Mouse (Mus musculus): ENCODE measurements around the gene Gcdh. TPM values are rescaled to one million over a fixed set of nuclear protein-coding genes. Genes with fewer than 3 reads are reported as not detected.
"Not testable (repeated sequence)": the region's sequence is repeated elsewhere in the genome, so short reads cannot be mapped to it uniquely, and the experiment has no call there.

Gcdh gene
- polyA plus RNA-seq, 1 experiment from 2014 or later: 70.4 TPM

DNA sequence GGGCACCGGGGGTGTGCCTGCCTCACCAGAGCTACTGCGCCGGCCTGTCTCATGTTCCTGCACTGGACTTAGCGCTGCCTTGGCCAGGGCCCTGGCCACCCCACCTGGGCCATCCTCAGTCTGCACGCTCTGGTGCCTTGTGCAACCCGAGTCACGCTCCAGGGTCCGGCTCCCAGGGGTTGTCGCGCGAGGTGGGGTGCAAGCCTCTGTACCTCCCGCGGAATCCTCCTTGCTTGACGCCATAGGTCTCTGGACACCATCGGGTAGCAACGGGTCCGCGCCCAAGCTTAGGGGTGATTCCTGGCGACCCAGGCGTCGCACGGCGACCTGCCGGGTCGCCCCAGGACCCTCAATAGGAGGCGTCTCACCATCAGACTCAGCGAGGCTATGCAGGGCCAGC, 18.7 kb upstream of the Gcdh start:
- H3K4me1 ChIP-seq (ENCODE audit: insufficient read depth, low read length): peaks cover 11% of the 10 kb centered on the region
- H3K9ac ChIP-seq (replicated peaks; ENCODE audit: low read length): peak overlapping the region; percentile 52
- H3K36me3 ChIP-seq (ENCODE audit: insufficient read depth, low read length): no peaks in the 10 kb centered on the region
- peak overlapping the region; percentile 80 for H3K4me2 ChIP-seq (replicated peaks; ENCODE audit: low read depth, low read length)
- peaks cover 36% of the 10 kb centered on the region for H3K27me3 ChIP-seq (ENCODE audit: insufficient read depth, low read length)
- WGBS: 20% methylated on average over 27 of the region's 27 CpGs
- peak overlapping the region; percentile 48 for H3K4me3 ChIP-seq (ENCODE audit: low read length)
- H3K27ac ChIP-seq (ENCODE audit: low read length): no peak overlapping the region
- H3K9me3 ChIP-seq (ENCODE audit: low read length): 0 out of 2 replicates have a peak, but pooled peaks cover 2% of the 10 kb centered on the region
- ATAC-seq (ENCODE audit: low FRiP score, low TSS enrichment): no peak

DNA sequence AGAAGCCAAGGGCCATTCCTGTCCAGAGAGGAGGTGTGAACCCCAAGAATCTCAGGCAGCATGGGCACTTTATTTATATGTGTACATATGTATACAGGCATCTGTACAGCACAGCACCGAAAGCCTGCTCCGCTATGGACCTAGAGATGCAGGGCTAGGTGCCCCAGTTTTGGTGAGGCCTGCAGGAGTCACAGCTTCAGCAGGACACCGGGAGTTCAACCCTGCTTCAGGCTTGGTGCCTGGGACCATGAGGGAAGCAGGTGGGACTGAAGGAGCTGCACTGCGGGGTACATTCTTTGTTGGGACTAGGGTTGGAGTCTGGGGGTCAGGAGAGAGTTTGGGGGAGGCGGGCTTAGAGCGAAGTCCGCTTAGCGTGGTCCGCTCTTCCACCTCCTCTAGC, 18.1 kb upstream of the Gcdh start:
- H3K4me2 ChIP-seq (replicated peaks; ENCODE audit: low read depth, low read length): no peak overlapping the region
- no peak for ATAC-seq (ENCODE audit: low FRiP score, low TSS enrichment)
- 81% methylated on average over 9 of the region's 9 CpGs for WGBS
- H3K27ac ChIP-seq (ENCODE audit: low read length): no peak overlapping the region
- H3K9me3 ChIP-seq (ENCODE audit: low read length): 0 out of 2 replicates have a peak, but pooled peaks cover 2% of the 10 kb centered on the region
- no peaks in the 10 kb centered on the region for H3K36me3 ChIP-seq (ENCODE audit: insufficient read depth, low read length)
- peaks cover 36% of the 10 kb centered on the region for H3K27me3 ChIP-seq (ENCODE audit: insufficient read depth, low read length)
- no peak overlapping the region for H3K4me3 ChIP-seq (ENCODE audit: low read length)
- H3K4me1 ChIP-seq (ENCODE audit: insufficient read depth, low read length): peaks cover 11% of the 10 kb centered on the region
- H3K9ac ChIP-seq (replicated peaks; ENCODE audit: low read length): no peak overlapping the region

DNA sequence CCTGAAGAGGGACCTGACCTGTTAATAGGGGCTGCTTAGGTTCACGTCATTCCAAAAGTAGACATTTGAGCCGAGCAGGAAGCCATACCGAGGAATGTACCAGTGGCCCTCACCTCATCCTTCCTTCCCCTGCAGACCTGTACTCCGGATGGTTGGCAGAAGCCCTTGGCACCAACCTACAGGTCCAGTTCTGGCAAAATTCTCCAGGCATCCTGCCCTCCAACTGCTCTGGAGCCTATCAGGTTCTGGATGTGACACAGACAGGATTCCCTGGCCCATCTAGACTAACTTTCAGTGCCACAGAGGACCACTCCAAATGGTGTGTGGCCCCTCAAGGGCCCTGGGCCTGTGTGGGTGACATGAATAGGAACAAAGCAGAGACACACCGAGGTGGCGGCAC, 16.8 kb upstream of the Gcdh start:
- H3K9me3 ChIP-seq (ENCODE audit: low read length): no peaks in the 10 kb centered on the region
- 0 out of 2 replicates have a peak overlapping the region, but pooled peaks have one; percentile 15 for H3K9ac ChIP-seq (replicated peaks; ENCODE audit: low read length)
- H3K4me3 ChIP-seq (ENCODE audit: low read length): no peak overlapping the region
- 81% methylated on average over 6 of the region's 6 CpGs for WGBS
- H3K36me3 ChIP-seq (ENCODE audit: insufficient read depth, low read length): no peaks in the 10 kb centered on the region
- no peak overlapping the region for H3K27ac ChIP-seq (ENCODE audit: low read length)
- no peak overlapping the region for H3K4me2 ChIP-seq (replicated peaks; ENCODE audit: low read depth, low read length)
- no peak for ATAC-seq (ENCODE audit: low FRiP score, low TSS enrichment)
- H3K27me3 ChIP-seq (ENCODE audit: insufficient read depth, low read length): peaks cover 33% of the 10 kb centered on the region
- H3K4me1 ChIP-seq (ENCODE audit: insufficient read depth, low read length): peaks cover 11% of the 10 kb centered on the region

DNA sequence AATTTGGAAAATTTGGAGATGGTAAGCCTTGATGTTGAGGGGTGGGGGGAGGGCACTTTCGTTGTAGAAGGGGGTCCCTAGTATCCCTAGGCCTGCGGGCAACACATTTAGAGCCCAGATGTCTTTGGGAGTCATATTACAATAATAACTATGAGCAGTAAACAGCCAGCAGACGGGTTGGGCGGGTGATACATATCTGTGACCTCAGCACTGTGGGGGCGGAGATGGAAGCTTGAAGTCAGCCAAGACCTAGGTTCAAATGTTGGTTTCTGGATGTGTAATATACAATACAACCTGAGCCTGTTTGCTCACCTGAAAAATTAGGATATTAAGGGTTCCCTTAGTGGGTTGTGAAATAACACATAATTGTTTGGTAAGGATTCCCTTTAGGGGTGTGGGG, 16.2 kb upstream of the Gcdh start:
- H3K4me3 ChIP-seq (ENCODE audit: low read length): no peak overlapping the region
- no peaks in the 10 kb centered on the region for H3K9me3 ChIP-seq (ENCODE audit: low read length)
- H3K36me3 ChIP-seq (ENCODE audit: insufficient read depth, low read length): no peaks in the 10 kb centered on the region
- ATAC-seq (ENCODE audit: low FRiP score, low TSS enrichment): no peak
- peaks cover 11% of the 10 kb centered on the region for H3K4me1 ChIP-seq (ENCODE audit: insufficient read depth, low read length)
- no peak overlapping the region for H3K27ac ChIP-seq (ENCODE audit: low read length)
- H3K4me2 ChIP-seq (replicated peaks; ENCODE audit: low read depth, low read length): no peak overlapping the region
- H3K27me3 ChIP-seq (ENCODE audit: insufficient read depth, low read length): peaks cover 33% of the 10 kb centered on the region
- no peak overlapping the region for H3K9ac ChIP-seq (replicated peaks; ENCODE audit: low read length)
- WGBS: 60% methylated on average over 5 of the region's 5 CpGs

DNA sequence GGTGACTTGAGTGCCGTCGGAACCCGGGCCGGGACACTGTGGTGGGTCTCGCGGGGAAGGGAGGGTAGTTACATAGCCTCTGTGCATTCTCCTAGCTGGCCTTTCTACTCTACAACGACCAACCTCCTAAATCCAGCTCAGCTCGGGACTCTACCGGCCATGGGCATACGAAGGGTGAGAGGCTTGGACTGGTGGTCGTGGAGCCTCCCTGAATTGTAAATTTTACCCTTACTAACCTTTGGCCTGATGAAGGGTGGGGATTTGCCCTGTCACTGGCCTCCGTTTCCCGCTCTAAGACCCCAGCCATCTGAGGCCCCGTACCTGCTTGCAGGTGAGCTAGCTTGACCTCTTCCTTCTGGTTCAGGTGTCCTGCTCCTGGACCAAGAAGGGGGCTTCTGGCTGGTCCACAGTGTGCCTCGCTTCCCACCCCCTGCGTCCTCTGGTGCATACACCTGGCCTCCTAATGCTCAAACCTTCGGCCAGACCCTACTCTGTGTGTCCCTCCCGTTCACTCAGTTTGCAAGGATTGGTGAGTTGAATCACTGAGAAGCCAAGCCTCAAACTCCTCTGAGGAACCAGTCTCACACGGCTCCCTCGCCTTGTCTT, 15.5 kb upstream of the Gcdh start:
- Histone ChIP-seq H3K27me3 (ENCODE audit: insufficient read depth, low read length) (peaks cover 33% of the 10 kb centered on the region), H3K4me2 (replicated peaks; ENCODE audit: low read depth, low read length) (peak overlapping the region; percentile 93), H3K9me3 (ENCODE audit: low read length) (no peaks in the 10 kb centered on the region), H3K27ac (ENCODE audit: low read length) (no peak overlapping the region), H3K36me3 (ENCODE audit: insufficient read depth, low read length) (no peaks in the 10 kb centered on the region), H3K4me1 (ENCODE audit: insufficient read depth, low read length) (peaks cover 11% of the 10 kb centered on the region), H3K9ac (replicated peaks; ENCODE audit: low read length) (peak overlapping the region; percentile 75), H3K4me3 (ENCODE audit: low read length) (peak overlapping the region; percentile 57)
- no peak for ATAC-seq (ENCODE audit: low FRiP score, low TSS enrichment)
- WGBS: 52% methylated on average over 20 of the region's 20 CpGs

DNA sequence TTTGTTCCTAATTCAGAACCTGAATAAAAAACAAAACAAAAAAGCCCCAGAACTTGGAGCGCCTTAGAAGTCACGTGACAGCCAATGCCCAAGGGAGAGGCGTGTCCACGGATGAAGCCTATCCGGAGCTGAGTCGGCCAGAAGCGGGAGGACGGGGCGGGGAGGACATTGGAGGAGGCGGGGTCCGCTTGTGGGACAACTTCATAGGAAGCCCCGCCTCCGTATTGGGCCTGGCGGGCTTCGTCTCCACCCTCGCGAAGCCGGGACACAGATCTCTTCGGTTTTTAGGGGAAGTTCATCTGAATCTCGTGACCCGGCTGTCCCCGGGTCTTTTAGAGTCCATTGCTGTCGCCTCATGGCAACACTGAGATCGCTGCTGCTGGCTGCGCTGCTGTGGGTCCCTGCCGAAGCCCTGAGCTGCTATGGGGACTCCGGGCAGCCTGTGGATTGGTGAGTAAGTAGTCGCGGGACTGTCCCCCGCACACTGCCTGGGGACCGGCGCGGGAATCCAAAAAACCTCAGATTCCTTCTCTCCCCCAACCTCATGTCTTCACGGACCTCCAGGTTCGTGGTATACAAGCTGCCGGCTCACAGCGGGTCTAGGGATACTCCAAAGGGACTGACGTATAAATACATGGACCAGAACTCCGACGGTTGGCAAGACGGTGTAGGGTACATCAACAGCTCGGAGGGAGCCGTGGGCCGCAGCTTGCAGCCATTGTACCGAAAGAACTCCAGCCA, 14.9 kb upstream of the Gcdh start, which contains the start of gene Dnase2a:
Dnase2a (plus strand) TSS at position 140 of the 741 bp plus-strand sequence.
- H3K4me1 ChIP-seq (ENCODE audit: insufficient read depth, low read length): peaks cover 13% of the 10 kb centered on the region
- peak within 1 kb of the TSS; percentile 75 for H3K9ac ChIP-seq (replicated peaks; ENCODE audit: low read length)
- ATAC-seq (ENCODE audit: low FRiP score, low TSS enrichment): peak; percentile 89
- no peak within 1 kb of the TSS for H3K27ac ChIP-seq (ENCODE audit: low read length)
- no peaks in the 10 kb centered on the region for H3K36me3 ChIP-seq (ENCODE audit: insufficient read depth, low read length)
- H3K4me3 ChIP-seq (ENCODE audit: low read length): peak within 1 kb of the TSS; percentile 57
- no peaks in the 10 kb centered on the region for H3K9me3 ChIP-seq (ENCODE audit: low read length)
- peaks cover 28% of the 10 kb centered on the region for H3K27me3 ChIP-seq (ENCODE audit: insufficient read depth, low read length)
- H3K4me2 ChIP-seq (replicated peaks; ENCODE audit: low read depth, low read length): peak within 1 kb of the TSS; percentile 93
- WGBS: under 1% methylated on average over 45 of the region's 45 CpGs

DNA sequence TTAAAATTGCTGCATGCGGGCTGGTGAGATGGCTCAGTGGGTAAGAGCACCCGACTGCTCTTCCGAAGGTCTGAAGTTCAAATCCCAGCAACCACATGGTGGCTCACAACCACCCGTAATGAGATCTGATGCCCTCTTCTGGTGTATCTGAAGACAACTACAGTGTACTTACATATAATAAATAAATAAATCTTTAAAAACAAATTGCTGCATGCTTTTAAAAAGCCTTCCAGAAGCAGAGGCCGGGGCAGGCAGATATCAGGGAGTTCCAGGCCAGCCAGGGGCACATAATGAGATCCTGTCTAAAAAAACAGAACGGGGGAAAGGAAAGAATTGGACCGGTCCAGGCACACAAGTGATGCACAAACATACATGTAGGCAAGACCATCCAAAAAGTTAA, 14.3 kb upstream of the Gcdh start:
- not testable (repeated sequence) for ATAC-seq (ENCODE audit: low FRiP score, low TSS enrichment); H3K36me3 ChIP-seq (ENCODE audit: insufficient read depth, low read length); H3K27ac ChIP-seq (ENCODE audit: low read length); H3K9me3 ChIP-seq (ENCODE audit: low read length)
- H3K27me3 ChIP-seq (ENCODE audit: insufficient read depth, low read length): peaks cover 24% of the 10 kb centered on the region
- H3K4me3 ChIP-seq (ENCODE audit: low read length): peak overlapping the region; percentile 57
- peak overlapping the region; percentile 93 for H3K4me2 ChIP-seq (replicated peaks; ENCODE audit: low read depth, low read length)
- peak overlapping the region; percentile 32 for H3K9ac ChIP-seq (replicated peaks; ENCODE audit: low read length)
- WGBS: 26% methylated on average over 7 of the region's 7 CpGs
- peaks cover 14% of the 10 kb centered on the region for H3K4me1 ChIP-seq (ENCODE audit: insufficient read depth, low read length)

DNA sequence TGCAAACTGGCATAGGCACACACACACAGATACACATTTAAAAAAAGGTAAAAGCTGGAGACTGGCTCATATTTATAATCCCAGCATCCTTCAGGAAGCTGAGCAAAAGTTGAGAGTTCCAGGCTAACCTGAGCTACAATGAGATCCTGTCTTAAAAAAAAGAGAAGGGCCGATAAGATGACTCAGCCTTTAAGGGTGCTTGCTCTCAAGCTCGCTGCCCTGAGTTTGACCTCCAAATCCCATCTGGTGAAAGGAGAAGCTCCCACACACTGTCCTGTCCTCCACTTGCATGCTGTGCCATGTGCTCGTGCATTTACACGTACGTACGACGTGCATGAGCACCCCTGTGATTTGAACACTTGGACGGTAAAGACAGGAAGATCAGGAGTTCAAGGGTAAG, 13.8 kb upstream of the Gcdh start:
- H3K4me1 ChIP-seq (ENCODE audit: insufficient read depth, low read length): peaks cover 10% of the 10 kb centered on the region
- H3K27ac ChIP-seq (ENCODE audit: low read length): no peak overlapping the region
- WGBS: 56% methylated on average over 8 of the region's 8 CpGs
- H3K36me3 ChIP-seq (ENCODE audit: insufficient read depth, low read length): no peaks in the 10 kb centered on the region
- ATAC-seq (ENCODE audit: low FRiP score, low TSS enrichment): no peak
- H3K27me3 ChIP-seq (ENCODE audit: insufficient read depth, low read length): peaks cover 19% of the 10 kb centered on the region
- no peak overlapping the region for H3K4me3 ChIP-seq (ENCODE audit: low read length)
- H3K9me3 ChIP-seq (ENCODE audit: low read length): no peaks in the 10 kb centered on the region
- no peak overlapping the region for H3K9ac ChIP-seq (replicated peaks; ENCODE audit: low read length)
- no peak overlapping the region; the same call in 1 of the 2 replicates for H3K4me2 ChIP-seq (replicated peaks; ENCODE audit: low read depth, low read length)

DNA sequence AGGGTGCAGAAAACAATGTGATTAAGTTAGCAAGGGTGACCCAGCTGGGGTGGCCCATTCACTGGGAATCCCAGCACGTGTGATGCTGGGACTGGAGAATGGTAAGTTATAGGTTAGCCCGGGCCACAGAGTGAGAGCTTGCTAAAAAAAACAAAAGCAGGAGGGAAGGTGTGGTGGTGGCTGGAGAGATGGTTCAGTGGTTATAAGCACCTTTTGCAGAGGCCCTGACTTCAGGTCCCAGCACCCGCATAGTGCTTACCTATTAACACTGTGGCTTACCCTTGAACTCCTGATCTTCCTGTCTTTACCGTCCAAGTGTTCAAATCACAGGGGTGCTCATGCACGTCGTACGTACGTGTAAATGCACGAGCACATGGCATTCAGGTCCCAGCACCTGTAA, 13.3 kb upstream of the Gcdh start:
- peaks cover 11% of the 10 kb centered on the region for H3K4me1 ChIP-seq (ENCODE audit: insufficient read depth, low read length)
- no peak overlapping the region for H3K27ac ChIP-seq (ENCODE audit: low read length)
- H3K4me2 ChIP-seq (replicated peaks; ENCODE audit: low read depth, low read length): no peak overlapping the region
- no peaks in the 10 kb centered on the region for H3K36me3 ChIP-seq (ENCODE audit: insufficient read depth, low read length)
- H3K9ac ChIP-seq (replicated peaks; ENCODE audit: low read length): no peak overlapping the region
- H3K4me3 ChIP-seq (ENCODE audit: low read length): no peak overlapping the region
- peaks cover 14% of the 10 kb centered on the region for H3K27me3 ChIP-seq (ENCODE audit: insufficient read depth, low read length)
- H3K9me3 ChIP-seq (ENCODE audit: low read length): no peaks in the 10 kb centered on the region
- no peak for ATAC-seq (ENCODE audit: low FRiP score, low TSS enrichment)
- 87% methylated on average over 9 of the region's 9 CpGs for WGBS

DNA sequence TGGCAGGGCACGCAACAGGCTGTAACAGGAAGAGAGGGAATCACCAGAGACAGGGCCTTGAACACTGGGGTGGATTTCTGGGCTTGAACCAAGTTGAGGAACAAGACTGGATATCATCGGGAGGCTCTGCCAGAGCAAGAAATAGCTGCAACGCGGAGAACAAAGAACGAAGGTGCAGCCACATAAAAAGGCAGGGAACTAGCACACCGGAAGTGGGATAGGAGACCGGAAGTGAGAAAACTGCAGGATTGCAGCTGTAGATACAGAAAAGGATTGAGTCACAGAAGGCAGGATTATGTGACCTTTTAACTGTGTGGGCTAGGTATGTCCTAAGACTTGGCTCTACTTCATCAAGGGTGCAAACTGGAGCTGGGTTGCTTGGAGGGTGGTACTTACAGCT, 10.6 kb upstream of the Gcdh start:
- Histone ChIP-seq H3K9me3 (ENCODE audit: low read length) (no peaks in the 10 kb centered on the region), H3K36me3 (ENCODE audit: insufficient read depth, low read length) (no peaks in the 10 kb centered on the region), H3K4me2 (replicated peaks; ENCODE audit: low read depth, low read length) (no peak overlapping the region), H3K4me1 (ENCODE audit: insufficient read depth, low read length) (peaks cover 11% of the 10 kb centered on the region), H3K9ac (replicated peaks; ENCODE audit: low read length) (no peak overlapping the region), H3K4me3 (ENCODE audit: low read length) (no peak overlapping the region), H3K27ac (ENCODE audit: low read length) (no peak overlapping the region), H3K27me3 (ENCODE audit: insufficient read depth, low read length) (no peaks in the 10 kb centered on the region)
- 87% methylated on average over 7 of the region's 7 CpGs for WGBS
- no peak for ATAC-seq (ENCODE audit: low FRiP score, low TSS enrichment)
